Mouse (Mus musculus): ENCODE data around the gene Rbfox1.

Gene Rbfox1

DNA sequence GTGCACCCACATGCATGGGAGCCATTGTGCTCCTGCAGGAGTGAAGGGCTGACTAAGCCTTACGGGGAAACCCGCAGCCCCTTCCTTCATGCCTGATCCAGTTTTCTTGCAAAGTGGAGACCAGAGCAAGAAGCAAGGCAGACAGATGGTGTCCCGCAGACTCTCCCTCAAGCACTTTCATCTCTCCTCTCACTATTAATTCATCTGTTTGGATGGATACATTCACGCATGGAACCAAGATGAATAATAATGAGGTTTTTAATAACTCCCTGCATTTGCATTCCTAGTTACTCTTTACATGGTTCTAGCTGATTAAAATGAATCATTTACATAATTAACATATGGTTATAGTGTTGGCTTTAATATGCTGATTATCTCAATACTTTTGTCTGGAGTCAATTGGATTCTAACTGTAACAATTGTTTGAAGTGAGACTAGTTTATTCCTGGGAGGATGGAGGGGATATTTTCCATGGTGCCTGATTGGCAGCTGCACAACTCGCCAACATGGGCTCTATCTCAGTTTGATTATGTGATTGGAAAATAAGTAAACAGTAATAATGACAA is 1221.4 kb downstream of the Rbfox1 start:
- in situ Hi-C loops (cut with MboI; ENCODE audit: low sequenced_read_pairs): no loop called here

- in situ Hi-C loops (cut with MboI; ENCODE audit: low sequenced_read_pairs): no loop called here
Observed at GRCm38 (mm10) chr16:7115945-7116344, 1230.8 kb downstream of the Rbfox1 start.

DNA sequence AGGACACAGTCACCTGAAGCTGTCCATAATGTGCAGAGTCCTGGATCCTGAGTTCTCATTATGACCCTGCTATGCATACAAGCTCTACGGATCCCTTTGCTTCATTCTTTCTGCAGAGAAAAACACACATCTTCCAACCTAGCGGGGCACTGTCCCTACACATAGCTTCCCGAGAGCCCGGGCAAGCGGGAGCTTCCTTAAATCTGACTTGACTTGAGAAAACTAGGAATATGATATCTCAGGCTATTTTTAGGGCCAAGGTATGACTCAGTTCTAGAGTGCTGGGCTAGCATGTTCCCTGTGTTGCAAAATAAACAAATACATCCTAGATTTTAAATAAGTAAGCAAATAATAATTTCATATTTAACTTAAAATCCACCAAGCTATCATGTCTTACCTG is 1244.4 kb downstream of the Rbfox1 start:
- in situ Hi-C loops (cut with MboI; ENCODE audit: low sequenced_read_pairs): no loop called here

DNA sequence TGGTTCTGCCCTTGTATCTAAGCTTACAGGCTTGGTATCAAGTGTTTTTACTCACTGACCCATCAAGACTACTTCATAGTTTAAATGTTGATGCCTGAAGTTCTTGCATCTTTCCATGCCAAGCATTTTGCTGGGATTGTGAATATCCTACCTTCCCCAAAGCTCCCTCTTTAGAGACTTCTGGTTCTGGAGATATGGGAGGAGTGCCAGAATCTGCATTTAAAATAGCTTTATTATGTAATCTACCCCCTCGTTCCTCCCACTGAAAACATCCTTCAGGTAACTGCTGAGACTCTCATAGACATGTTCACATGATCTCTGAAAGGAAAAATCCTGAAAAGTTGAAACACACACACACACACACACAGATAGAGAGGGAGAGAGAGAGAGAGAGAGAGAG is 1247.3 kb downstream of the Rbfox1 start:
- in situ Hi-C loops (cut with MboI; ENCODE audit: low sequenced_read_pairs): no loop called here

DNA sequence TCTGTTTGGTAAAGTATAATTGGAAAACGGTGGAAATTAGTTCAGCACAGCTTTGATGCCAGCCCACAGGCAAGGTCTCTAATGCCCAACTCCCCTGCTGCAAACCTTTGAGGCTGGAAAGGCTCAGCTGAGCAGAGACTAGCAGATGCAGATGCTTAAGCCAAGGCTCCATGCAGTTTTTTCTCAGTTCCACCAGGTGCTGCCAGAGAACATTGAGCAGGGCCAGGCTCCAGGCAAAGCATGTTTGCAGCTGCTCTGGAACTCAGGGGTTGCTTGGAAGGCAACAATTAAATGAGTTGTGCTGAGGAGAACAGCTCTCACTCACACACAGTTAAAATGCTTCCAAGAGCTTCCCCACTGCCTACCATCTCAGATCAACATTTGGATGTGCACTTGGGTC is 1251.8 kb downstream of the Rbfox1 start:
- in situ Hi-C loops (cut with MboI; ENCODE audit: low sequenced_read_pairs): no loop called here

GRCm38 (mm10) chr16:7139480-7139879 is 1254.3 kb downstream of the Rbfox1 start:
- in situ Hi-C loops (cut with MboI; ENCODE audit: low sequenced_read_pairs): no loop called here

- in situ Hi-C loops (cut with MboI; ENCODE audit: low sequenced_read_pairs): no loop called here
Observed at GRCm38 (mm10) chr16:7140909-7141308, 1255.8 kb downstream of the Rbfox1 start.

GRCm38 (mm10) chr16:7145505-7145904 is 1260.3 kb downstream of the Rbfox1 start:
- in situ Hi-C loops (cut with MboI; ENCODE audit: low sequenced_read_pairs): no loop called here

DNA sequence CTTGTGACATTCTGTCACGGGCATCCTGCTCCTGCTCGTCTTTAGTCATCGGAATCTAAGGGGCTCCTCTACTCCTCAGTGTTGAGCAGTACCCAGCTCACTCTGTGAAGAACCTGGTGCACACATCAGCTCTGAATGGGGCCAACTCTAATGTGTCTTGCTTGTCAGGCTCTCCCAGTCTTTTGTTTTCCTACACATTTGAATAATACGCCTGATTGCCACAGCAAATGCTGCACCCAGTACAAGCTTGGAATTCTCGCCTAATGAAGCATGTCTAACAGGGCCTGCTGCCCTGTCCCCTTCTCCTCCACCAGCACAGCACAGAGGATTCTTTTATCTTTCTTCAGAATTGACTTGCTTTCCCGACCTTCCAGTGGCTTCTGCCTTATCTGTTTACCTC is 1261.3 kb downstream of the Rbfox1 start:
- in situ Hi-C loops (cut with MboI; ENCODE audit: low sequenced_read_pairs): no loop called here

DNA sequence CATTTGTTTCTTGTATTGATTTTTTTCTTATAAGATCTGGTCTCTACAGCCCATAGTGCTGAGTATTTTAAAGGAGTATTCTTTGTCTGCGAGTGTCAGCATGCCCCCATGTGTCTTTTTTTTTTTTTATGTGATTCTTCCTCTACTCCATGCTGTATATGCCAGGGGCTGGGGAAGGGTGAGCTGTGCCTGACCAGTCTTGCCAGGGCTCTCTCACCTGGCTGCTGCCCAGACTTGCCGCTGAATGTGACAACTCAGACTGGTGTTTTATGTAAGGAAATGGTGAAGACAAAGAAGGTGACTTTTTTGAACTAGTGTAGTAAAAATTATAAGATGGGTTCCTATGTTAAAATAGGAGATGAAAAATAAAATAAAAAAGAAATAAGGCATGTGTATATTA is 1262.7 kb downstream of the Rbfox1 start:
- in situ Hi-C loops (cut with MboI; ENCODE audit: low sequenced_read_pairs): no loop called here

DNA sequence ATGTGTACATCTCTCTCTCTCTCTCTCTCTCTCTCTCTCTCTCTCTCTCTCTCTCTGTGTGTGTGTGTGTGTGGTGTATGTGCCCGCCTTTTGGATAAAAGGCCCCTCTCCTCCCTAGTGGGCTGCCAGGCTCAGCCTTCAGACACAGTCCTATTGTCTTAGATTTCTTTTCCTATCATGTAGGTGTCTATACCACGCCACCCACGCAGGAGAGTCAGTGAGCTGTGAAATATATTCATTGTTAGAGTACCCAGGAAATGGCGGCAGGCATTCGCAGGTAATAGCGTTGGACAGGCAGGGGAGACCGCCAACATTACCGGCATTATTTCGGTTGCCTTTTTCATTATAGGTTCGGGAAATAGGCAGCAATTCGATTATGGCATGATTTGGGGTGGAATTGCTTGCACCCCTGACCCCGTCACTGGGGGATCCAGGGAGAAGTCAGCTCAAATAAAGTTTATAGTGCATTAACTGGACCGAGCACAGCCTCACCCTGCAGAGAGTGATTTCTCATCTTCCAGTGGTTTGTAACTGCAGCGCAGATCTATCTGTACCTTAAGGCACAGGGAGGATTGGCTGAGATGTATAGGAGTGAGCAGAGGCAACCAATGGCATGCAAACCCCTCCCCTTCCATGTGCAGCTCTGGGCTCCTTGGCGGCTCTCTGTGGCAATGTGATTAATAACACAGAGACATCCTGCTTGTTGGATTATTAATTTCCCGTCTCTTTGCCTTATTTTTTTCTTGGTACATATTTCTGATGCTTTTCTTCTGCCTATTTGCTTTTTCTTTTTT is 1264.1 kb downstream of the Rbfox1 start:
- in situ Hi-C loops (cut with MboI; ENCODE audit: low sequenced_read_pairs): no loop called here

GRCm38 (mm10) chr16:7150201-7150791 is 1265.1 kb downstream of the Rbfox1 start:
- in situ Hi-C loops (cut with MboI; ENCODE audit: low sequenced_read_pairs): no loop called here

DNA sequence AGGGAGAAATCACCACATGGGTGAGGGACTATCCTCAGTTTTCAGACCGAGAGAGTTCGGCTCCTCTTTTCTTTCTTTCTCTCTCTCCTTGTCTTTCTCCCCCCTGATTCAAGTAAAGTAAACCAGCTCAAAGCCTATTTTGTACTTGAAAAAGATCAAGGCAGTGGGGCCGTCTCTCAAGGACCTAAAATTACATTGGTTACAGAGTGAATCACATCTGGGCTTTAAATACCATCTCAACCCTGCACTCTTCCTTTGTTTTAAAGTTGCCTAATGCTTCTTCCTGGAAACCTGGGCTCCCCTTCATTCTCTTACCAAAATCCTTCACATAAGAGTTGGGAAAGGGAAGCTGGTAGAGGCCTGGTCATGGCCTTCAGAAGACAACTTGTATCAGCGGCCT is 1267.2 kb downstream of the Rbfox1 start:
- in situ Hi-C loops (cut with MboI; ENCODE audit: low sequenced_read_pairs): no loop called here

DNA sequence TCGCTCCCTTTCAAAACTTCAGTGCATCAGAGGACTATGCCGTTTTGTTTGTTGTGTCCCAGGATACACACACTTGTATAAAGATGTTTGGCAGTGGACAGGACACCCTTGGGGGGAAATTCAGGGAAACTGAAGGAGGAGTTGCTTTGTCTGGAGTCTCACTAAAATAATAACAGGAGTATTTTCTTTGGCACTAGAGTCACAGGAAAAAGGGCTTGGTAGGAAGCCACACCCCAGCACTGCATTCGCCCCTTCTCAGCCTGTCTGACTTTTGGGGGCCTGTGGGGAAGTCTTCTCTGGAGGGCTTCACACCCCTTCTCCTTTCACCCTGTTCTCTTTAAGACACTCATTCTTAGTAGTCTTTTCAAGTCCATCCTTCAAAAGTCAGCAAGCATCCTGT is 1269.5 kb downstream of the Rbfox1 start:
- in situ Hi-C loops (cut with MboI; ENCODE audit: low sequenced_read_pairs): no loop called here

- in situ Hi-C loops (cut with MboI; ENCODE audit: low sequenced_read_pairs): no loop called here
Observed at GRCm38 (mm10) chr16:7158856-7159826, 1274.0 kb downstream of the Rbfox1 start.

- in situ Hi-C loops (cut with MboI; ENCODE audit: low sequenced_read_pairs): no loop called here
Observed at GRCm38 (mm10) chr16:7159827-7160217, 1274.7 kb downstream of the Rbfox1 start.

GRCm38 (mm10) chr16:7162168-7162567 is 1277.0 kb downstream of the Rbfox1 start:
- in situ Hi-C loops (cut with MboI; ENCODE audit: low sequenced_read_pairs): no loop called here

DNA sequence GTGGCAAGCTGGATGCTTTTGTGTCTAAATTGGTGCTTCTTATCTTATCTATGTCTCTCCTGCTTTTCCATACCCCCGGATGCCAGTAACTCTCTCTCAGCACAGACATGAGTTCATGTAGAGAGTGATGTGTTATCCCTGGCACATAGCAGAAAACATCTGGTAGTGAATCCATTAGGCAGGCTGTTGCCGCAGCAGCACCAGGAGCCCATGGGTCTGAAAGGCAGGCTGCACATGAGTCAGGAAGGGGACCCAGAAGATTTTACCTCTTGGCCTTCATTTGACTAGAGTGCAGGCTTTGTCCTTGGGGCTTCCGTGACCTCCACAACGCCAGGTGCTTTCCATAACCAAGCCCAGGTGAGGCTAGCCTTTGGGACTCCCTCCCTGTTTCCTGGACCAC is 1278.5 kb downstream of the Rbfox1 start:
- in situ Hi-C loops (cut with MboI; ENCODE audit: low sequenced_read_pairs): no loop called here

DNA sequence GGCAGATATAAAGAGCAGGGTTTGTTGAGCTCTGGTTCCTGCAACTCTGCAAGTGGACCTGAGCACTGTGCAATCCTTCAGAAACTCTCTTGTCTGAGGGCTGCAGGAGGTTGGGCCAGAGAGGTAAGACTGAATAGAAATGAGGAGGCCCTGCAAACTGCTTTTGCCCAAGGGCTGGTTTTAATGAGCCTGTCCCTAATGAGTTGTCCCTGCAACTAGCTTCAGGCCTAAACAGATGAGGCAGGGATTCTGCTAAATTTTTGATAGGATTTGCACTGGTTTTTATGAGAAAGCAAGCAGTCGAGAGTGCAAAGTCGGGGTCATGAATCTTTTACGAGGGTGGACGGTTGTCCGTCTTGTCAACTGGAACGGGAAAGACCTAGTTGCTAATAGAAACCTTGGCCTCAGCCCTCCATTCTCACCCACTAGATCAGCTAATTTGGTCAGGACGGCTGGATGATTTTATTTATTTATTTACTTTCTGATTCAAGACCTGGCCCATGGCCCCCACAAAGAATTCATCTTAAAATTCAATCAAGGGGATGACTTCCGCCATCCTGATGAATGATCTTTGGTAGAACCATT is 1279.1 kb downstream of the Rbfox1 start:
- in situ Hi-C loops (cut with MboI; ENCODE audit: low sequenced_read_pairs): no loop called here

- in situ Hi-C loops (cut with MboI; ENCODE audit: low sequenced_read_pairs): no loop called here
Observed at GRCm38 (mm10) chr16:7175960-7176359, 1290.8 kb downstream of the Rbfox1 start.

GRCm38 (mm10) chr16:7187788-7188187 is 1302.6 kb downstream of the Rbfox1 start:
- in situ Hi-C loops (cut with MboI; ENCODE audit: low sequenced_read_pairs): no loop called here

All from CH12F3 (cell line).